Mouse (Mus musculus) E14TG2a.4 (cell line): ENCODE measurements around the gene Cstad.

ENCODE experiments used
- H3K27me3 ChIP-seq: 2 replicates; pipeline ENCODE4 v1.6.1; 2014; ENCODE audit warnings: low read length, control low read depth; ENCODE audit not compliant: insufficient read depth
- H3K36me3 ChIP-seq: 2 replicates; pipeline ENCODE4 v1.6.1; 2014; ENCODE audit warnings: low read length, control low read depth; ENCODE audit not compliant: insufficient read depth
- H3K4me1 ChIP-seq: replicated peaks from 2 replicates; pipeline ENCODE4 v1.6.1; 2014; ENCODE audit warnings: low read depth, low read length, control low read depth
- H3K4me3 ChIP-seq: replicated peaks from 2 replicates; pipeline ENCODE4 v1.5.1; 2014; ENCODE audit warnings: mild to moderate bottlenecking, low read length
- H3K9me3 ChIP-seq: 2 replicates; pipeline ENCODE4 v1.6.1; 2014; ENCODE audit warnings: low read length, control low read depth
- CTCF ChIP-seq: conservative IDR thresholded peaks from 2 replicates; pipeline ENCODE4 v1.5.1; 2014; ENCODE audit warnings: low read length
- NANOG ChIP-seq: IDR thresholded peaks from 2 replicates; pipeline ENCODE4 v1.6.1; 2014; ENCODE audit warnings: borderline replicate concordance, low read length, mixed read lengths
- POU5F1 ChIP-seq: IDR thresholded peaks from 2 replicates; pipeline ENCODE4 v1.6.1; 2014; ENCODE audit warnings: low read length, borderline replicate concordance

Gene Cstad

GRCm38 (mm10) chr2:30647303-30647881 is 52.6 kb downstream of the Cstad start:
- Histone ChIP-seq H3K4me3 (0 out of 2 replicates have a peak overlapping the region, but pooled peaks have one; percentile 7), H3K9me3 (no peaks in the 10 kb centered on the region), H3K27me3 (peaks cover 27% of the 10 kb centered on the region), H3K4me1 (peaks cover 30% of the 10 kb centered on the region), H3K36me3 (no peaks in the 10 kb centered on the region)
- TF ChIP-seq POU5F1, result no peak
- TF ChIP-seq NANOG, result no peak
- no peak for TF ChIP-seq CTCF

GRCm38 (mm10) chr2:30647882-30648494 is 53.1 kb downstream of the Cstad start:
- peaks cover 36% of the 10 kb centered on the region for H3K4me1 ChIP-seq
- TF ChIP-seq NANOG, result no peak
- TF ChIP-seq CTCF, result no peak
- TF ChIP-seq POU5F1, result no peak
- H3K4me3 ChIP-seq, result 0 out of 2 replicates have a peak overlapping the region, but pooled peaks have one; percentile 7
- H3K27me3 ChIP-seq, result peaks cover 26% of the 10 kb centered on the region
- no peaks in the 10 kb centered on the region for H3K9me3 ChIP-seq
- H3K36me3 ChIP-seq, result no peaks in the 10 kb centered on the region

GRCm38 (mm10) chr2:30650249-30650648 is 55.4 kb downstream of the Cstad start:
- Histone ChIP-seq H3K36me3 (no peaks in the 10 kb centered on the region), H3K4me1 (peaks cover 40% of the 10 kb centered on the region), H3K9me3 (peaks cover 10% of the 10 kb centered on the region; the same call in 1 of the 2 replicates), H3K4me3 (no peak overlapping the region), H3K27me3 (peaks cover 40% of the 10 kb centered on the region)
- TF ChIP-seq POU5F1 (no peak), CTCF (no peak), NANOG (no peak)

GRCm38 (mm10) chr2:30651831-30652230 is 57.0 kb downstream of the Cstad start:
- peaks cover 53% of the 10 kb centered on the region for H3K27me3 ChIP-seq
- H3K4me3 ChIP-seq, result no peak overlapping the region
- H3K9me3 ChIP-seq, result peaks cover 10% of the 10 kb centered on the region; the same call in 1 of the 2 replicates
- no peaks in the 10 kb centered on the region for H3K36me3 ChIP-seq
- peaks cover 46% of the 10 kb centered on the region for H3K4me1 ChIP-seq
- TF ChIP-seq POU5F1 (no peak), CTCF (no peak), NANOG (no peak)

GRCm38 (mm10) chr2:30652581-30653037 is 57.8 kb downstream of the Cstad start:
- 0 out of 2 replicates have a peak overlapping the region, but pooled peaks have one; percentile 23 for H3K4me3 ChIP-seq
- H3K4me1 ChIP-seq, result peaks cover 46% of the 10 kb centered on the region
- TF ChIP-seq POU5F1 (no peak), NANOG (no peak), CTCF (no peak)
- H3K27me3 ChIP-seq, result peaks cover 53% of the 10 kb centered on the region
- H3K9me3 ChIP-seq, result peaks cover 10% of the 10 kb centered on the region; the same call in 1 of the 2 replicates
- H3K36me3 ChIP-seq, result no peaks in the 10 kb centered on the region

GRCm38 (mm10) chr2:30653046-30653445 is 58.2 kb downstream of the Cstad start:
- H3K4me1 ChIP-seq, result peaks cover 46% of the 10 kb centered on the region
- TF ChIP-seq CTCF (no peak), POU5F1 (no peak), NANOG (no peak)

GRCm38 (mm10) chr2:30654158-30654557 is 59.3 kb downstream of the Cstad start:
- peaks cover 53% of the 10 kb centered on the region for H3K27me3 ChIP-seq
- peaks cover 51% of the 10 kb centered on the region for H3K4me1 ChIP-seq
- peaks cover 10% of the 10 kb centered on the region; the same call in 1 of the 2 replicates for H3K9me3 ChIP-seq
- no peak for TF ChIP-seq NANOG
- TF ChIP-seq CTCF, result no peak
- no peak for TF ChIP-seq POU5F1
- H3K4me3 ChIP-seq, result no peak overlapping the region
- no peaks in the 10 kb centered on the region for H3K36me3 ChIP-seq

More at GRCm38 (mm10) chr2:30653046-30653445, 58.2 kb downstream of the Cstad start:
- no peaks in the 10 kb centered on the region for H3K36me3 ChIP-seq
- peaks cover 53% of the 10 kb centered on the region for H3K27me3 ChIP-seq
- H3K4me3 ChIP-seq, result 0 out of 2 replicates have a peak overlapping the region, but pooled peaks have one; percentile 23
- peaks cover 10% of the 10 kb centered on the region; the same call in 1 of the 2 replicates for H3K9me3 ChIP-seq

- peaks cover 52% of the 10 kb centered on the region for H3K27me3 ChIP-seq
- no peaks in the 10 kb centered on the region for H3K36me3 ChIP-seq
- peaks cover 10% of the 10 kb centered on the region; the same call in 1 of the 2 replicates for H3K9me3 ChIP-seq
- TF ChIP-seq NANOG (no peak), POU5F1 (no peak), CTCF (no peak)
- H3K4me1 ChIP-seq, result peaks cover 55% of the 10 kb centered on the region
- no peak overlapping the region for H3K4me3 ChIP-seq
These were observed 59.7 kb downstream of the Cstad start for GRCm38 (mm10) chr2:30654582-30654981.
